Mouse (Mus musculus): ENCODE data around the gene Hira.

DNA sequence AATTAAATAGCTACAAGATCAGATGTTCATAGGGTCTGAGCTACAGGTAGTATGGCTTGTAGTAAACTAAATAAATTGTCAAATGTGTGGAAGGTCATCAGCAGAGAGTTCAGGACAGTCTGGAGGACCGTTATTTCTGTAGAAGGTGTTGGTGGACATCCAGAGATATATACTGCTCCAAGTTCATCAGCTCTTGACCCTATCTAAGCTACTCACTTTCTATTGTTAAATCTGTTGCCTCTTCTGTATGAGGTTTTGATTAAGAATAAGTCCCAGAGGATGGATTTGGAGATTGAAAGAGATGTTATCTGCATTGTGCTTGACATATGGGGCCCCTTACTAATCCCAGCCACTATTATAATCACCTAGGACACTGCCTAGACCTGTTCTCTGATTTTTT is 129.9 kb downstream of the Hira start:
- no peak for TF ChIP-seq CTCF (IDR thresholded peaks at IDR 0.05; ENCODE audit: borderline replicate concordance, extremely low read depth, insufficient read depth, insufficient read length)
- TF ChIP-seq POLR2A (IDR thresholded peaks at IDR 0.05; ENCODE audit: borderline replicate concordance, extremely low read depth, insufficient read depth, insufficient read length, poor library complexity, severe bottlenecking) = no peak

Measured in brain, embryonic 14.5 days (tissue).